Mouse (Mus musculus): Measurements from ENCODE around the gene Fundc1.
"Not testable (repeated sequence)": the region's sequence is repeated elsewhere in the genome, so short reads cannot be mapped to it uniquely, and the experiment has no call there.

The Fundc1 gene

DNA sequence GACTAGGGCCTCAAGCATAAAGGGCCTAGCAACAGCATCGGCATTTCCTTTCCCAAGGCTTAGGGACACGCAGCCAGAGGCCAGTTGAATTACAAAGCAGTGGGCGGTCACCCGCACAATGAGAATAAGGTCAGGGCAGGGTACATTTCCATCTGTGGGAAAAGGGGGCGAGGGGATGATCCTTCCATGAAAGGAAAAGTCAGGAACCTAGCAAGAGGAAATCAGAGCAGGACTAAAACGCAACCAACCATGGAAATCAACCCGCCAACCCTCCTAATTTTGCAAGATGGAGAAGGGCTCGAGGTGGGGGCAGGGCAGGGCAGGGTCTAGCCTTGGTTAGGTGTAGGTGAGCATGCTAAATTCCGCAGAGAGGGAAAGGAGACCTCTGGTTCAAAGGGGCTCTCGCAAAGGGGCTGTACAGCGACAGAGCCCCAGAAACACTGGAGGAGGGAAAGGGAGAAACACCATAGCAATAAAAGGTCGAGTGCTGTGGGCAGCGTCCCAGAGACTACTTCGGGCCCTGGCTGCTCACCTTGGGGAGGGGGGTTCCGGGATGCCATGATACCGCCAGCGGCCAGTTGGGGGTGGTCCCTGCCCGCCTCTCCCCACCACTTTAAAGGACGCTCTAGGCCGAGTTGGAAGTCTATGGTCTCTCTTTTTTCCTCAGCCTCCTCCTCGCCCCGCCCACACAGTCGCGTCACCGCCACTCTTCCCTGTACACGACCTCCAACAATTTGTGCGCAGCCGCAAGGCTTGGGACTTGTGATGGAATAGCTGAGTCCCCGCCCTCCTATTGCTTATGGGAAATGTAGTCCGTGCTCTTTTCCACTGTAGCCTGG lies at the start of gene Fundc1:
TSS of gene Fundc1 (minus strand) at position 705 of the 839 bp plus-strand sequence.
- peak; percentile 94 to 98 for DNase-seq

GRCm38 (mm10) chrX:17611253-17611652 lies 39.1 kb upstream of the Fundc1 start:
- DNase-seq = peak in 1 of 2 experiments; percentile 3

- no peak for DNase-seq
Observed at GRCm38 (mm10) chrX:17608763-17609162, 36.6 kb upstream of the Fundc1 start.

DNA sequence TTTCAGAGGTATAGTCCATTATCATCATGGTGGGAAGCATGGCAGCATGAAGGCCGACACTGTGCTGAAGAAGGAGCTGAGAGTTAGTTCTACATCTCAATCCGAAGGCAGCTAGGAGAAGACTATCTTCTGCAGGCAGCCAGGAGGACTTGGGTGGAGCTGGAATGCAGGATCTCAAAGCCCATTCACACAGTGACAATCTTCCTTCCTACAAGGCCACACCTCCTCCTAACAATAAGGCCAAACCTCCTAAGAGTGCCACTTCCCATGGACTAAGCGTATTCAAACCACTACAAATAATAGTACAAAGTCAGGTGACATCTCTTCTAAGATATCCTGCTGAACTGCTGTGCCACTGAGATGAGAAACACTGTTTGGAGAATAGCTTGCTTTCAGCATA lies 35.5 kb upstream of the Fundc1 start:
- DNase-seq = no peak

GRCm38 (mm10) chrX:17593331-17593730 lies 21.2 kb upstream of the Fundc1 start:
- DNase-seq = no peak

DNA sequence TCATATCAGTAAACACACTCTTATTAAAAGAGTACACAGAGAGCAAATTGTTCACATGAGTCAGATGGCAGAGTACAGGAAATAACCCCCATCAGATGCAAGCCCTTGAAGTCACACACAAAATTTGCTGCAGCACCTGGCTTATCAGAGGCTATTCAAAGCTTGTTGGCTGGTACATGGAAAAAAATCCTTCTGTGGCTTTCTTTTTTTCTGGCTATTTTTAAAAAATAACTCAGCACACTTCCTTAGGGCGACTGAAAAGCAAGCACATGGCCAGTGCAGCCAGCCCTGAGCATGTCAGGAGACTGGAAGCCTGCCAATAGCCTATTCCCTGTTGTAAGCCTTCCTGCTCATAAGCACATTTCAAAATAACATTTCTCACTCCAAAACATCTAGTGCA lies 18.6 kb upstream of the Fundc1 start:
- peak; percentile 76 to 78 for DNase-seq

GRCm38 (mm10) chrX:17571271-17571620 lies 879 bp downstream of the Fundc1 start:
- DNase-seq = peak; percentile 14 to 34

- no peak for DNase-seq
Observed at GRCm38 (mm10) chrX:17568670-17569069, 3.5 kb downstream of the Fundc1 start.

- DNase-seq = no peak
Observed at GRCm38 (mm10) chrX:17565743-17566142, 6.4 kb downstream of the Fundc1 start.

DNA sequence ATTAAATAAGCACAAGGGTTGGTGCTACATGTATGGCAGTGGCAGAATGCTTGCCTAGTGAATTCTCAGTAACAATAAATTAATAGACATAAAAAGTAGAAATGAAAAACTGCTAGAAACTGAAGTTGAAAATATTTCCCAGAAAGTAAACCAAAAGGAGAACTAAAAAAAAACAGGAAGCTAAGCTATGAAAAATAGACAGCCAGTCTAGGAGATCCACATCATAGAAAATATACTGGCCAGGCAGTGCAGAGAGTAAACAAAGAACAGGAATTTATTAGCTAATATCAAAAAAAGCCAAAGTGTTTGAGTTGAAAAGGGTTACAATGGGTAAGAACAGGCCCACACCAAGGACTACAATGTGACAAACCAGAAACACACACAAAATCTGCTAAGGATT lies 7.4 kb downstream of the Fundc1 start:
- DNase-seq = no peak

- no peak for DNase-seq
Observed at GRCm38 (mm10) chrX:17558746-17559145, 13.4 kb downstream of the Fundc1 start.

DNA sequence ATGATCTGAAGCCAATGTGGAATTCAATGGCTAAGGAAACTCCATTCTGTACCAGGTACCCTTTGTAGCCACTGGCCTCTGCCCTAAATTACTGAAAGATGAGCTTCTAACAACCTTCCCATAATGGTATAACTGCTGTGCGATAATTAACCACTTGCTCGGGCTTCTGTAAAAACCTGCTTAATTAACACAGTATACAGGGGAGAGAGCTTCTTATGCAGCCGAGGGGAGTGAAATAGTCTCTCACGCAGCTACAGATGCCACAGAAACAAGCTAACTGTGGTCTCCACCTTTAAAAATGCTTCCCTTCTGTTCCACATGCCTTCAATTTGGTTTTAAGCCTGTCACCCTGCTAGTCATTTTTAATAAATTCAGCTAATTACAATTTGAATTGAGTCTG lies 17.6 kb downstream of the Fundc1 start:
- no peak for DNase-seq

- DNase-seq = not testable (repeated sequence)
Observed at GRCm38 (mm10) chrX:17551586-17551985, 20.5 kb downstream of the Fundc1 start.

DNA sequence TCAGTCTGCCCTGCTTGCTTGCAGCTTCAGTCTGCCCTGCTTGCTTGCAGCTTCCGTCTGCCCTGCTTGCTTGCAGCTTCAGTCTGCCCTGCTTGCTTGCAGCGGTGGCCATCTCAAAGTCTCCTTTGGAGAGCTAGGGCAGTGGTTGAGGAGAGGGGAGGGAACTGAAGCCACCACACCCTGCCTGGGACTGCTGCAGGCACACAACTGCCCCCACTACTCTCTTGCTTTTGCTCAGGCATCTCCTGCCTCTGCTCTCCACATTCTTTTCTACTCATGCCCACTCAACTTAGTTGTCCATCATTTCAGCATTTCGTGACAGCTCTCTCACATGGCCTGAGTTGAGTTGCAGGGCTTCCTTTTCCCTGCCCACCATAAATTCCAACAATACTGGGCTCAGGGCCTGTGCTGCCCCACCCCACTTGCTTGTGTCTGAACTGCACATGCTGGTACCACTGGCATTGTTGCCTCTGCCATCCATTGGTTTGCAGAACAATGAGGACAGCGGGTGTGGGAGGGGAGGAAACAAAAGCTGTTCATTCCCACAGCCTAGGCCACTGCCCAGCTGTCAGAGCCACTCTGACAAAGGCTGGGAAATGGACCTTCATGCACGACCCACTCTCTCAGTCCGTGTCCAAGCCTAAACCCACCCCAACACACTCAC lies 24.9 kb downstream of the Fundc1 start:
- peak in 1 of 2 experiments; percentile 3 for DNase-seq

DNA sequence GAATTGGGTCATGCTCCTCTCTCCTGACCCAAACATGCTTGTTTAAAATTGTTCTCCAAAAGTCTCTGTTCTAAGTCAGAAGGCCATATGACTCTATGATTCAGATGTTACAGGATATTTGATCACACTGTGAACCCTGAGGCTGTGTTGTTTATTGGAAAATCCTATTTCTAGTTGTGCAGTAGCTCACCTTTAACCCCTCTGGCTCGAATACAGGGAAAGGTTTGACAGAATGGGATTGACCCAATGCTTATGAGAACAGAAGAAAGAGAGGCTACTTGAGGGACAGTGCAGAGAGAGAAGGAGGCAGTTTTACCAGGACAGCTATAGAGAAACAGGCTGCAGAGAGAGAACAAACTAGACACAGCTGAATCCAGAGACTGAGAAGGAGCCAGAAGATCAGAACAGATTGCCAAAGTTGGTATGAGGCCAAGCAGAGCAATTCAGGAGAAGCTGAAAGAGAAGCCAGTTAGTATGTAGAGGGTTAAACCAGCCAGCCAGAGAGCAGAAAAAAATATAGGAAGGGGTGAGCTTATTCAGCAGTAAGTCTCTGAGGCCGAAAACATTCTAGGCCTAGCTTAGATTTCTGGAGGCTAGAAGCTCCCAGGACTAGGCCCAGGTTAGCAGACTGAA lies 27.1 kb downstream of the Fundc1 start:
- peak; percentile 43 to 44 for DNase-seq

- DNase-seq = no peak
Observed at GRCm38 (mm10) chrX:17537701-17538100, 34.4 kb downstream of the Fundc1 start.

DNA sequence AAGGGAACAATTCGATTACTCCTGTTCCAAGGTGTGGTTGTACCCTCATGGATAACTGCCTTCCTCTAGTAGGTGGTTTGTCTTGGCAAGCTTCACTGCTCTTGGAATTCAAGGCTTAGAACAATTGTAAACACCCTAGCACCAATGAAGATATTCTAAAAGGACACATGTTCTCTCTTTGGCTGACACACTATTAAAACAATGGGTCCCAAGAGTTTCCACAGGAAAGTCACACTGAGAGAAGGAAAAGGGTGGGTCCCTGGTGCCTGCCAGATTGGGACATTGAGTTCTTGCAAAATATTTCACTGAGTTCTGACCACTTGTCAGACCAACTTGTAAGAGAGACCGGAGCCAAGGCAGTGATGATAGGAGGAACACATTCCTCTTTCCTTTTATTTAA lies 45.1 kb downstream of the Fundc1 start:
- DNase-seq = no peak

DNA sequence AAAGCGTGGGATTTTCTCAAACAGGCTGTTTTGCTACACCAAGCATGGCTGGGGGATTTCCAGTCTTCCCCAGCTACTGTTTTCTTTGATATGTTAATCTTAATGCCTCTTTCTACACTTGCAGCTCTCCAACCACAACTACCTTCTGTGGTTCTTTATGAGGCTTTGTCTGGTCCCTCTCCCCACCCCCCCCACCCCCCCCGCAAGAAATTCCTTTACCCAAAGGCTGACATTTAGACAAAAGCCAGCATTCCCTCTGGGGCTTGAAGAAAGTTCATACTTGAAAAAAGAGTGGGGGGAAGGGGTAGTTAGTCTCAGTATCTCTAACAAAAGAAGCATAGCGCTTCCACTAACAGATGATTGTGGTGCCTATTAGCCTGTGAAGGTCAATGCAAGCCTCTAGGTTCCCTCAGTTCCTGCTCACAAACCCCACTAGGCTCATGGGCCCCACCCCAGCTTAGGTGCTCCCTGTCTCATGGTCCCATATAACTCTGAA lies 50.9 kb downstream of the Fundc1 start:
- DNase-seq = no peak

- no peak for DNase-seq
Observed at GRCm38 (mm10) chrX:17520086-17520485, 52.0 kb downstream of the Fundc1 start.

- no peak for DNase-seq
Observed at GRCm38 (mm10) chrX:17514012-17514411, 58.1 kb downstream of the Fundc1 start.

DNA sequence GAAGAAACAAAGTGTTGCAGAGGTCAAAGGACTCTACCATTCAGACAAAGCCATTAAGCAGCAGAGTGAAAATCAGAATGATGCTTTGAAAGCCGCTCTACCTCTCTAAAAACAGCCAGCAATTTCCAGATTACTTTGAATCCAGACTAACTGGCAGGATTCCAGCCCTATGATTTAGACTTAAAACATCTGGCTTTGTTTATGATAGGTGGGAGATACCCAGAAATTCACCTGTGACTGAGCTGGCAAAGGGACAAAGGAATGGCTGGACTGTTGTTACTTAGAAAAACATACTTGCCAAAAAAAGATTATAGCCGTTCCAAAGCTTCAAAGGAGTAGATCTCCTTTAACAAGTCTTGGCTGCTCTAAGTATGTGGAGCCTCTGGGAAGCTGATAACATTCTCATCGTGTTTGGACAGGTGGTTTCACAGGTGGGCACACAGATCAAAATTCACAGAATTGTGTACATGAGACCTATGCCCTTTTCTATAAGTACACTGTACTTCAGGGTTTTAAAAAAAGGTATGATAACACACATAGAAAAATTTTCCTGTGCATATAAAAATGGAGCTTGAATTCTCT lies 60.0 kb downstream of the Fundc1 start:
- DNase-seq = no peak
